Mouse (Mus musculus) spleen, adult 2 months (tissue): Measurements from ENCODE around the gene Trank1. TPM values are rescaled to one million over a fixed set of nuclear protein-coding genes. Genes with fewer than 3 reads are reported as not detected.

Experiments
- DNase-seq, 2 experiments: peaks; one replicate each; pipeline versions ENCODE4 v3.0.0 to v3.0.0-alpha.2; 2012 to 2021; ENCODE audit warnings: low spot score in 2 of 2, low read depth in 1 of 2
- H3K27ac ChIP-seq: fragments of 200-500 bp; 2 replicates; pipeline ENCODE4 v1.5.1; 2012; ENCODE audit warnings: low read length, inconsistent platforms; ENCODE audit not compliant: insufficient read depth
- H3K27me3 ChIP-seq: fragments of 200-500 bp; 2 replicates; pipeline ENCODE4 v1.6.1; 2012; ENCODE audit warnings: mild to moderate bottlenecking, moderate library complexity, low read length, inconsistent platforms; ENCODE audit not compliant: control insufficient read depth, insufficient read depth
- H3K36me3 ChIP-seq: fragments of 200-500 bp; 2 replicates; pipeline ENCODE4 v1.6.1; 2012; ENCODE audit warnings: mild to moderate bottlenecking, low read length, inconsistent platforms; ENCODE audit not compliant: control insufficient read depth, insufficient read depth
- H3K4me1 ChIP-seq: fragments of 200-500 bp; 2 replicates; pipeline ENCODE4 v1.6.1; 2011; ENCODE audit warnings: inconsistent platforms; ENCODE audit not compliant: control insufficient read depth, insufficient read depth, insufficient read length
- H3K4me3 ChIP-seq: fragments of 200-500 bp; 2 replicates; pipeline ENCODE4 v1.5.1; 2011; ENCODE audit warnings: mild to moderate bottlenecking, inconsistent platforms; ENCODE audit not compliant: insufficient read depth, insufficient read length; ENCODE audit errors: extremely low read depth
- CTCF ChIP-seq: fragments of 200-500 bp; IDR thresholded peaks from 2 replicates; pipeline ENCODE4 v1.5.1; 2011; ENCODE audit warnings: mild to moderate bottlenecking, inconsistent platforms; ENCODE audit not compliant: insufficient read depth, insufficient read length, insufficient replicate concordance; ENCODE audit errors: extremely low read depth
- POLR2A ChIP-seq: fragments of 200-500 bp; IDR thresholded peaks from 2 replicates; pipeline ENCODE4 v1.6.1; 2011; ENCODE audit warnings: low read depth, low read length, inconsistent platforms
- WGBS: fragments of 180-500 bp; shearing (Covaris S2); methylation state at CpG from one replicate; pipeline ENCODE4 v1.1.7; 2018; 5-methylcytosine and 5-hydroxymethylcytosine counted together
- polyA plus RNA-seq: library from polyadenylated mRNA; depleted of rRNA; stranded (reverse); fragments of >200 nt; gene quantifications from 2 replicates; pipeline ENCODE4 v1.2.3, GENCODE M21; 2012

Gene Trank1
- polyA plus RNA-seq, 1 experiment: not detected

DNA sequence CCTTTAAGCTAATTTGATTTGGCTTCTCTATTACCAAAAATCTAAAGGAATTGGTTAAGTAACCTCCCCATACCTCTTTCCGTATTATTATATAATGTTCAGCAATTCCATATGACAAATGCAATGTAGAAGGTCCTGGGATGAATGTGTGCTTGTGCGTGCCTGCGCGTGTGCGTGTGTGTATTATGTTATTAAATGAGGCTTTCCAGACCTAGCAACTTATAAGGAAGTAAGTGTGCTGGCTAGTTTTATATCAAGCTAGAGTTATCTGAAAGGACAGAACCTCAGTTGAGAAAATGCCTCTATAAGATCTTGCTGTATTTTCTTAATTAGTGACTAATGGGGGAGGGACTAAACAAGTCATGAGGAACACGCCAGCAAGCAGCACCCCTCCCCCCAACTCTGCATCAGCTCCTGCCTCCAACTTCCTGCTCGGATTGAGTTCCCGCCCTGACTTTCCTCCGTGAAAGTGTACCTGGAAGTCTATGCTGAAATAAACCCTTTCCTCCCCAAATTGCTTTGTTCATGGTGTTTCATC, 22.2 kb upstream of the Trank1 start:
- TF ChIP-seq CTCF (no peak), POLR2A (no peak)
- Histone ChIP-seq H3K36me3 (no peaks in the 10 kb centered on the region), H3K27ac (no peak overlapping the region), H3K27me3 (no peaks in the 10 kb centered on the region), H3K4me3 (no peak overlapping the region), H3K4me1 (no peaks in the 10 kb centered on the region)
- 60% methylated on average over 9 of the region's 9 CpGs for WGBS
- no peak for DNase-seq

- WGBS: 22% methylated on average over 21 of the region's 21 CpGs
- Histone ChIP-seq H3K4me1 (no peaks in the 10 kb centered on the region), H3K27me3 (no peaks in the 10 kb centered on the region), H3K4me3 (no peak overlapping the region), H3K36me3 (no peaks in the 10 kb centered on the region), H3K27ac (no peak overlapping the region)
- DNase-seq: peak; percentile 61 to 77
- no peak for TF ChIP-seq POLR2A
- TF ChIP-seq CTCF: peak; percentile 100
These were observed 21.7 kb upstream of the Trank1 start for GRCm38 (mm10) chr9:111289832-111290339.

DNA sequence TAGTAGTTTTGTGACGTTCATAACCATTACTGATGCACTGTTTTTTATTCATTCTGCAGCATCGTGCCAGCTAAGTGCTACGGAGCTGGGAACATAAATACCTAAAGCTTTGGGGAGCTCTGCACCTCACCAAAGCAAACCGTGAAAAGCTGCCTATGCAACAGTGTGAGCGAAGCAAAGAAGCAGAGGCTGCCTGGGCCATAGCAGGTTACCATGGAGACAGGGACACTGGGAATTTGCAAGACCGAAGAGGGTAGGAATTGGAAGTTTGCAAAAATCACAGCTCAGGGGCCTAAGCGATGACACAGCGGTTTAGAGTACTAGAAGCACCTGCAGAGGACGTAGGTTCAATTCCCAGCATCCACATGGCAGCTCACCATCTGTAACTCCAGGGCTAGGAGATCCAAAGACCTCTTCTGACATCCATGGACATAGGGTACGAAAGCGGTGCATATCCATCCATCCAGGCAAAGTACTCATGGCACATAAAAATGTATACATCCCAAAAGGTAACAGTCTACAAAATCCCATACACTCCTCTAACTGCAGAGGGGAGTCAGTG, 20.9 kb upstream of the Trank1 start:
- no peak overlapping the region for H3K27ac ChIP-seq
- no peak overlapping the region for H3K4me3 ChIP-seq
- TF ChIP-seq POLR2A: no peak
- no peak for TF ChIP-seq CTCF
- no peak for DNase-seq
- no peaks in the 10 kb centered on the region for H3K36me3 ChIP-seq
- no peaks in the 10 kb centered on the region for H3K4me1 ChIP-seq
- 83% methylated on average over 11 of the region's 11 CpGs for WGBS
- H3K27me3 ChIP-seq: no peaks in the 10 kb centered on the region

DNA sequence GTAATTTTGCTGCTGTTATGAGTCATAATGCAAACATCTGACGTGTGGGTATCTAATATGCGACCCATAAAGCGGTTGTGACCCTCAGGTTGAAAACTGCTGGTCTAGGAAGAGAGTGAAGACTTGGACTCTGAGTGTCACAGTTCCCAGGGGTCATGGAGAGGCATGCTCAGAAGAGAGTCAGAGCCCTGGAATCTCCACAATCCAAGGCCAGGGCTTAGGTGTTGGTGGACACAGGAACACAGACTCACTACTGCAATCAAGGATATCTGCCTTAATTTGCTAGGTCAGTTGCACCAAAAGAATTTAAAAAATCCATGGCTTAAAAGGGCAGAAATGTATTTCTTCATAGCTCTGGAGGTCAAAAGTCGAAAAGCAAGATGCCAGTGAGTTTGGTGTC, 18.3 kb upstream of the Trank1 start:
- H3K4me1 ChIP-seq: no peaks in the 10 kb centered on the region
- DNase-seq: no peak
- H3K4me3 ChIP-seq: no peak overlapping the region
- no peaks in the 10 kb centered on the region for H3K27me3 ChIP-seq
- no peaks in the 10 kb centered on the region for H3K36me3 ChIP-seq
- H3K27ac ChIP-seq: no peak overlapping the region
- no peak for TF ChIP-seq POLR2A
- TF ChIP-seq CTCF: no peak
- WGBS: 88% methylated on average over 4 of the region's 4 CpGs

DNA sequence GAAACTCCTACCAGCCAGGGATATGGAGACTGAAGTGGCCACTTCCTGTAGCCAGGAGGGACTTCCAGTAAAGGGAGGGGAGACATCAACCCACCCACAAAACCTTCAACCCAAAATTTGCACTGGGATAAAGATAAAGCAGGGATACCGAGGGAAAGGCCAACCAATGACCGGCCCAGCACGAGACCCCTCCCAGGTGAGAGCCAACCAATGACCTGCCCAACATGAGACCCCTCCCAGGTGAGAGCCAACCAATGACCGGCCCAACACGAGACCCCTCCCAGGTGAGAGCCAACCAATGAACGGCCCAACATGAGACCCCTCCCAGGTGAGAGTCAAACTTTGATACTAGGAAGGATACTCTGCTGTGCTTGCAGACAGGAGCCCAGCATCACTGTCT, 16.6 kb upstream of the Trank1 start:
- no peak overlapping the region for H3K27ac ChIP-seq
- 91% methylated on average over 6 of the region's 6 CpGs for WGBS
- H3K36me3 ChIP-seq: no peaks in the 10 kb centered on the region
- no peaks in the 10 kb centered on the region for H3K4me1 ChIP-seq
- no peak overlapping the region for H3K4me3 ChIP-seq
- no peak for DNase-seq
- no peaks in the 10 kb centered on the region for H3K27me3 ChIP-seq
- TF ChIP-seq CTCF (no peak), POLR2A (no peak)

DNA sequence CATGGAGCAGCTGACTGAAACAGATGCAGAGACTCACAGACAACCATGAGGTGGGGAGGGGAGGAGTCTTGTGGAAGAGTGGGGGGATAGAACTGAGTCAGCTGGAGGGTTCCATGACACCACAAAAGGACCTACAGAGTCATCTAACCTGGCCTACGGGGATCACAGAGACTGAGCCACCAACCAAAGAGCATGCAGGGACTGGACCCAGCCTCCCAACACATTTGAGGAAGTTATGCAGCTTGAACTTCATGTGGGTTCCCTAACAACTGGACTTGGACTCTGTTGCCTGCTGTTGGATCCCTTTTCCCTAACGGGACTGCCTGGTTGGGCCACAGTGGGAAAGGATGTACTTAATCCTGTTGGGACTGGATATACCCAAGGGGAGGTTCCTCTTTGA, 16.2 kb upstream of the Trank1 start:
- no peak overlapping the region for H3K27ac ChIP-seq
- TF ChIP-seq POLR2A: no peak
- whole genome bisulfite sequencing: 48% methylated on average over 2 of the region's 2 CpGs
- DNase-seq: no peak
- H3K36me3 ChIP-seq: no peaks in the 10 kb centered on the region
- no peak overlapping the region for H3K4me3 ChIP-seq
- no peaks in the 10 kb centered on the region for H3K4me1 ChIP-seq
- H3K27me3 ChIP-seq: no peaks in the 10 kb centered on the region

DNA sequence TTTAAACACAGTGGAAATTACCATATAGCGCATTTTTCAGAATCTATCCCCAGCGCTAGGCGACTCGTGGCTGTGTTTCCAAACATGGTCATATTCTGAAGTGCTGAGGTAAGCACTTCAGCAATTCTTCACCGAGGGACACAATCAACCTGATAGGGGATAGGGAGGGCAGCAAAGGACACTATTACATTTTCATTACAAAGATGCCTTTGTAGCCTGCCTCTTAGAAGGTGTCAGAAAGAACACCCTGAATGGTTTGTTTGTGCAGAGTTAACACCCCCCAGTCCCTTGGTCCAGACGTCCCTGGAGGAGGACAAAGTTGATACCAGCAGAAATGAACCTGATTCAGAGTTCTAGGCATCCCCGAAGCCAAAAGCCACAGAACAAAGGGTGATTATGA, 15.1 kb upstream of the Trank1 start:
- Histone ChIP-seq H3K27me3 (no peaks in the 10 kb centered on the region), H3K36me3 (no peaks in the 10 kb centered on the region), H3K27ac (no peak overlapping the region), H3K4me3 (no peak overlapping the region), H3K4me1 (no peaks in the 10 kb centered on the region)
- no peak for TF ChIP-seq CTCF
- no peak for TF ChIP-seq POLR2A
- 82% methylated on average over 7 of the region's 7 CpGs for WGBS
- DNase-seq: no peak
